Mouse (Mus musculus): ENCODE measurements around the gene Mtx1. TPM values are rescaled to one million over a fixed set of nuclear protein-coding genes. Genes with fewer than 3 reads are reported as not detected.

Mtx1 gene
- total RNA-seq, 2 experiments from 2014 or later: 4.0 to 8.6 TPM

DNA sequence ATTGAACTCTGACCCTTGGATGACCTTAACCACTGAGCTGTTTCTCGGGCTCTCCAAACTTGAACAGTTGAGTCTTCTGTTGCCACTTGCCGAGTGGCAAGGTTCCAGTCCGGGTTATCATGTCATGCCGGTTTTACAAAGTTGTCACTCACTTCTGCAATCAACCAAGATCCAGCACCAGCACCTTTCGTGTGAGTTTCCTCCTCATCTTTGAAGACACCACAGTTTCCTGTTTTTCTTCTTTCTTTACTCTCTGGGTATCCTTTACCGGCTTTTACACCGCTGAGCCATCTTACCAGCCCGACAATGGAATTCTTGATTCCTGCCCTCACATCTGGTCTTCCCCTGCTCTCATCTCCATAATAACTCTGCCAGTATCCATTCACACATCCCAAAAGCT is 36.5 kb downstream of the Mtx1 start:
- ATAC-seq (replicated peaks; ENCODE audit: low FRiP score, poor library complexity, severe bottlenecking): no peak

DNA sequence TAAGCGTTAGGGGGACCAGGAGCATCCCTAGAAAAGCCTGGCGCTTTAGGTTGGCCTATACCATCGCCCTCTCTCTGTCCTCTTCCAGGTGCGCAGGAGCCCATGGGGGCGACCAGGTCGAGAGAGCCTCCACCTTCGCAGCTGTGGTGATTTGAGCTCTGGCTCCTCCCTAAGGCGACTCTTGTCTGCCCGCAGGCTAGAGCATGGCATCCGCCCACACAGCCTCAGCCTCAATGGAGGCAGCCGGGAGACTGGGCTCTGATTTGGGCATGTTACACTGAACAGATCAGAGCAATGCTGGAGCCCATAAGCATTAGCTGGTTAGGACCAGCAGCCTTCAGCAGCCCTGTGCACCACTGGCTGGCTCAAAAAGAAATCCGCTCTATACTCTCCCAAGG is 38.4 kb downstream of the Mtx1 start:
- ATAC-seq (replicated peaks; ENCODE audit: low FRiP score, poor library complexity, severe bottlenecking): no peak

DNA sequence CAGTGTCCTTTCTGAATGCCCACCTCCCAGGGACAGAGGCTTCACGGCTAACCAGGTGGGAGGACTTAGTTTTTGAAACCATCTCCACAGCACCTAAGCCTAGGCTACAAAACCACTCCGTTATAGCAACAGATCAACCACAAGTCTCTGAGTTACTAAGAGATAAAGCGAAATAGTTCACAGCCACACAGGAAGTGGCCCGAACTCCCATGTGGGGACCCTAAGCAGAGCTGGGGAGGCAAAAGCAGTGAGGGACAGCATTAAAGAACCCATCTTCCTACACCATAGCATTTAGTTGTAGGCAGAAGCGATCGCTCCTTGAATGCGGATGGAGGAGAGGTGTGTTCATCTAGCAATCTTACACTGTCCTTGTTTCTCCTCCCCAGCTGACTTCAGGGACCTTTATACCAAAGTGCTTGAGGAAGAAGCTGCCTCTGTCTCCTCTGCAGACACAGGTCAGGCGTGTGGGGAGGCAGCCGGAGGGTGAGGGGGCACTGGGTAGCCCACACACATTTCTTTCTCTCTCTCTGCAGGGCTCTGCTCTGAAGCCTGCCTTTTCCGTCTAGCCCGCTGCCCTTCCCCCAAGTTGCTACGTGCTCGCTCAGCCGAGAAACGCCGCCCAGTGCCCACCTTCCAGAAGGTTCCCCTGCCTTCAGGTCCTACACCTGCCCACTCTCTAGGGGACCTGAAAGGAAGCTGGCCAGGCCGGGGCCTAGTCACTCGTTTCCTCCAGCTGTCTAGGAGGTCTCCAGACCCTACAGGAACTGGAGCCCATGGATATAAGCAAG is 39.0 kb downstream of the Mtx1 start:
- ATAC-seq (replicated peaks; ENCODE audit: low FRiP score, poor library complexity, severe bottlenecking): no peak

DNA sequence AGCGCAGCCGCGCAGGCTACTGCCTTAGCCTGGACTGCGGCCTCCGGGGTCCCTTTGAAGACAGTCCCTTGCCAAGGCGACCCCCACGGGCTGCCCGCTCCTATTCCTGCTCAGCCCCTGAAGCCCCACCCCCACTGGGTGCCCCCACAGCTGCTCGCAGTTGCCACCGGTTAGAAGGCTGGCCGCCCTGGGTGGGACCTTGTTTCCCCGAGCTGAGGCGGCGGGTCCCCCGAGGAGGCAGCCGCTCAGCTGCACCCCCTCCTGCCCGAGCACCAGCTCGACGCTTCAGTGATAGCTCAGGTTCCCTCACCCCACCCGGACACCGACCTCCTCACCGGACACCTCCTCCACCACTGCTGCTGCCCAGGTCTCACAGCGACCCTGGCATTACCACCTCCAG is 39.7 kb downstream of the Mtx1 start:
- ATAC-seq (replicated peaks; ENCODE audit: low FRiP score, poor library complexity, severe bottlenecking): no peak

DNA sequence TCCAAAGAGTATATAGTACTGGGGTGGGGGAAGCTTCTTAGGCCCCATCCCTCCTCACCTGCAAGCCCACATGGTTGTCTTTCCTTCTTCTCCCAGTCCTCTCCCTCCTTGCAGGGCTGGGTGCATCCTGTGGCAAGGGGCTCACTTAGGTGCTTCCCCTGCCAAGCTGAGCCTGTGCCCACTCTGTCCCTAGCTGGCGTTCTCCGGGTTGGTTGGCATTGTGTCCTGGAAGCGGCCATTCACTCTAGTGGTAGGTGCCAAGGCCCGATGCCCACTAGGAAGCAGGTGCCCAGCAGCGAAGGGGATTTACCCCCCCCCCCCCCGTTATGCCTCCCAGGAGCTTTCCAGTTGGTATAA is 43.0 kb downstream of the Mtx1 start:
- no peak for ATAC-seq (replicated peaks; ENCODE audit: low FRiP score, poor library complexity, severe bottlenecking)

DNA sequence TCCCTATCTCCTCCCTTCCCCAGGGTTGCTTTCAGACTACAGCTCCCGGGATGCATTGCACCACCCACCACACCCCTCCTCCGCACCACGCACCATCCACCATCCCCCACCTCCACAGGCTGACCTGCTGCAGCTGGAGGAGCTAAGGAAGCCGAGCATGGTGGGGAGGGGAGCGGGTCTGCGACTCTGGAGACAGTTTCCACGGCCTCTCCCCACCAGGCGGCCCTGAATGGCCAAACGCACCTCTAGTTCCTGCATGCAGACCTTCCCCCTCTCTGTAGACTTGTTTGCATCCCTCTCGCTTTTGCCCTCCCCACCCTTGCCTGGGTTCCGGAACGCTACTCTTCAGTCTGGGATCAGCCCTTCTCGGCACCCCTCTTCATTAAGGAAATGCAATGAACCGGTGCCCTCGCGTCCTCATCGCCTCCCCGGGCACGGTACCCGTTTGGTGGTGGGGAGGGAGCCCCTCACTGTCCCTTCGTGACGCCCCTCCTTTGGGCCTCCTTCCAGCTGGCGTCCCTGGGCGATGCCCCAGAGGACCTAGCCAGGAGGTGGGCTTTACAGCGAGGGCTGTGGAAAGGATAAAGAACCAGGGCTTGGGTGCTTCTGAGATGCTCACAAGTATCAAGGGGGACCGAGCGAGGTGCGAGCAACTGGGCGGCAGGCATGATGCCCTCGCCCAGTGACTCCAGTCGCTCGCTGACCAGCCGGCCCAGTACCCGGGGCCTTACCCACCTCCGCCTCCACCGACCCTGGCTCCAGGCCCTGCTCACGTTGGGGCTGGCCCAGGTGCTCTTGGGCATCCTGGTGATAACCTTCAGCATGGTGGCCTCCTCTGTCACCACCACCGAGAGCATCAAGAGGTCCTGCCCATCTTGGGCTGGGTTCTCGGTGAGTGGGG is 43.6 kb downstream of the Mtx1 start, which contains the start of gene Fam189b:
Gene Fam189b, plus strand, starts transcription at position 86 of the 901 bp plus-strand sequence.
- peak; percentile 85 for ATAC-seq (replicated peaks; ENCODE audit: low FRiP score, poor library complexity, severe bottlenecking)

DNA sequence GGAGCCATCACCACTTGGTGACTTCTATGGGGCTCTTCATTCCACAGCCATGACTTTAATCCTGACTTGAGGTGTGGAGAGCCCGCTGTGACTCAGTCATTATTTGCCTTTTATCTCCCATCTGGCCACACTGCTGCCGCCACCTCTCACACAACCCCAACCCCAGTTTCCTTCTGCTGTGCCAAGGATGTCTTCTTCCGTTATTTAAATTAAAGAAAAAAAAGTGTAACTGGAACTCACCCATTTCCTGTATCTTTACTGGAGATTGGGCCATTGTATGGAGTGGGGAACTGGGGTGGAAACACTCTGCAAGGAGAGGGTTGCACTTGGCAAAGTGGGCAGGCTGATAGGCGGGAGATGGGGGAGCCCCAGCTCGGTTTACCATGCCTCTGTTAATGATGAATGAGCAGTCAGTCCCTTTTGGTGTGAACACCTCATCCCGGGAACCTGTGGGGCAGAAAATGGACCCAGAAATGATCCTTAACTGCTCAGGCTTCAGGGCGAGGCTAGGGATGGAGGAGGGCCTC is 44.3 kb downstream of the Mtx1 start:
- no peak for ATAC-seq (replicated peaks; ENCODE audit: low FRiP score, poor library complexity, severe bottlenecking)

DNA sequence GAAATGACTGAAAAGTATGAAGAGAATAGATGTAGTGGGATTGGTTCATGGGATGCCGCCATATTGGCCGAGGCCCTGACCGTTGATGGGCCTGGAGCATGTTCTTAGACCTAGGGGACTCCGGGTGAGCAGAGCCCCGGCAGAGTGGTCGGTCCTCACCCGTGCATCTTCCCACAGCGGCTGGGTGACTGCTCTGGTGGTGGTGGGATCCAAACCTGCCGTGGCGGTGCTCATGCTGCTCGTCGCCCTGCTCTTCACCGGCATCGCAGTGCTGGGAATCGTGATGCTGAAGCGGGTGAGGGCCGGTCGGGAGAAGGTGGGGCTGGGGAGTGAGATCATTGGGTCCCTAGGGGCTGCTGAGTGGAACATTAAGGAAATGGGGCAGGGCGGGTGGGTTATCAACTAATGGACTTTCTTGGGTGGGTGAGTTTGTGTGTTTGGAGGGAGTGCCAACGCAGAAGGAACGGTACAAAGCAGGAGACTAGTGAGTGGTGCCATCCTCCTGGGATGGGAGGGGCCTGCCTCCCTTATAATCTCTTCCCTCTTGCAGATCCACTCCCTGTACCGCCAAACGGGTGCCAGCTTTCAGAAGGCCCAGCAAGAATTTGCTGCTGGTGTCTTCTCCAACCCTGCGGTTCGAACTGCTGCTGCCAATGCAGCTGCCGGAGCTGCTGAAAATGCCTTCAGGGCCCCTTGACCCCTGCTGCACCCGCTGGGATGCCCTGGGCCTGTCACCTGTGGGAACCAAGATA is 45.0 kb downstream of the Mtx1 start:
- no peak for ATAC-seq (replicated peaks; ENCODE audit: low FRiP score, poor library complexity, severe bottlenecking)

DNA sequence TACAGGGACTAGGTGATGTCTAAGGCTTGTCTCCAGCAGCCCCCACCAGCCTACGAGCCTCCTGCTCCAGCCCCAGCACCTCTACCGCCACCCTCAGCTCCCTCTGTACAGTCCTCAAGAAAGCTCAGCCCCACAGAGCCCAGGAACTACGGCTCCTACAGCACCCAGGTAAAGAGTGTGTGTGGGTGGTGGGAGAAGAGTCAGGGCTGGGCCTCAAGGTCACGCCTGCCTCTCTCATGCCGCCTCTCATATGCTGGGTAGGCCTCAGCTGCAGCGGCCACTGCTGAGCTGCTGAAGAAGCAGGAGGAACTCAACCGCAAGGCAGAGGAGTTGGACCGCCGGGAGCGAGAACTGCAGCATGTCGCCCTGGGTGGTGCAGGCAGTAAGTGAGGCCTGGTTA is 47.8 kb downstream of the Mtx1 start:
- ATAC-seq (replicated peaks; ENCODE audit: low FRiP score, poor library complexity, severe bottlenecking): no peak

DNA sequence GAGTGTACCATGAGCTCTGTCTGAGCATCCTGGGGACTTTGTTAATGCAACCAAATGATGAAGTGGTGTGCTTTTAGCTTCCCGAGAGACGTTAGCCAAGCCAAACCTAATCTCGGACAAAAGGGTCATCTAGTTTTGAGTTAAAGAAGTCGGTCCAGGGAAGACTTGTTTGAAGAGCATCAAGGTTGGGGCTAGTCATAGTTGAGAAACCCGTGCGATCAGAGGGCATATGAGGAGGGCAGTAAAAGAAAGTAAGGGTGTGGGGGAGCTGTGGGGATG is 48.8 kb downstream of the Mtx1 start:
- no peak for ATAC-seq (replicated peaks; ENCODE audit: low FRiP score, poor library complexity, severe bottlenecking)

DNA sequence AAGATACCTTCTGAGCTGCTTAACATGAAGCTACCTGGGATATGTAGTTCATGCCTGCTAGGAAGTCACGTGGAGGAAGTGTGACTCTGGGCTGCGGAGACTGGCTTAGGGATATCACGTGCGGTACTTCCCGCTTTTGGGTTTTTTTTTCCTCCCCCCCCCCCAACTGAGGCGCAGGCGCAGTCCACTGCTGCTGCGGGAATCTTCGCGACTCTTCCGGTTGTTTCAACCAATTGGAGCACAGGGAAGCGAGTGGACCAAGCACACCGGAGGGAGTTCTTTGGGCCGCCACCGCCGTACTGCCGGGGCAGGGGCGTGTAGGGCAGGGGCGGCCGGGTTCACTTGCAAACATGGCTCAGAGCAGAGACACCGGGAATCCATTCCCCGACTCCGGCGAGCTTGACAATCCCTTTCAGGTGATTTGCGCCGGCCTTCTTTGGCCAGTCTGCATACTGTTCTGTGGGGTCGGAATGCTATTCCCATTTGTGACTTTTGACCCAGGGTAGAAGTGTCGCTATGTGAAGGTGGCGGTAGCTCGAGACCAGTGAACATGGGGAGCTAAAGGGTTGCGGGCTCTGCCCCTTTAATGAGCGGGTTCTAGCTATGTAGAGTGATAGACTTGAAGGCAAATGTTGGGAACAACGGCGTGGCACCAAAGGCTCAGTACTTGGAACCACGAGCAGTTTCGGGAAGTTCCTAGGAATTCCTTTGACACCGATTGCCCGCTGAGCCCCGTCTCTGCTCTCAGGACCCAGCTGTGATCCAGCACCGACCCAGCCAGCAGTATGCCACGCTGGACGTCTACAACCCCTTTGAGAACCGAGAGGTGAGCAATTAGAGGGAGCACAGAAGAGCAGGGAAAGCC is 49.4 kb downstream of the Mtx1 start, which contains the start of gene Scamp3:
Gene Scamp3, plus strand, starts transcription at position 232 of the 865 bp plus-strand sequence.
- peak; percentile 89 for ATAC-seq (replicated peaks; ENCODE audit: low FRiP score, poor library complexity, severe bottlenecking)

DNA sequence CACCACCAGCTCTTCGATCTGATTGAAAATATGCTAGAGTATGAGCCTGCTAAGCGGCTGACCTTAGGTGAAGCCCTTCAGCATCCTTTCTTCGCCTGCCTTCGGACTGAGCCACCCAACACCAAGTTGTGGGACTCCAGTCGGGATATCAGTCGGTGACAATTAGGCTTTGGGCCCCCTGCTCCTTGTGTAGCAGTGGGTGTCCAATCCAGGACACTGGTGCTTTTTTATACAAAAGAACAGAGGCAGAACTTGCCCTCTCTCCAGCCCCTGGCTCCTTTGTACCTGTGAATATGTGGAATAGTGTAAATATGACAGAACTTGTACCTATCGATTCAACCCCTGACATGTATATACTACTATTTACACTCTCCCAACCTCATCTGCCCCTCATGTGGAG is 50.5 kb downstream of the Mtx1 start:
- ATAC-seq (replicated peaks; ENCODE audit: low FRiP score, poor library complexity, severe bottlenecking): no peak

DNA sequence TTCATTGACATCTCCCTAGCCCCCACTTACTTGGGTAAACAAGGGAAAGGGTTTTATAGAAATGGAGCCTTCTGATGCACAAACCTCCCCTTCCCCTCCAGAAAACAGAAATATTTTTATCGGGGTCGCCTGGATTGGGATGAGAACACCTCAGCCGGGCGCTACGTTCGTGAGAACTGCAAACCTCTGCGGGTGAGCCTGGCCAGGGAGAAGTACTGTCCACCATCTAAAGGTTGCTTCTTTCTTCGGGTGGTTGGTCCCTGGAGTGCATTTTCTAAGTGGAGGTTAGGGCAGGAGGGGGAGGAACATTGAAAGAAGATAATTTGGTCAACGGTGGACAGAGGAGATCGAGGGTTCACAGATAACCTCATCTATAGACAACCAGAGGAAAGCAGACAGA is 51.3 kb downstream of the Mtx1 start:
- ATAC-seq (replicated peaks; ENCODE audit: low FRiP score, poor library complexity, severe bottlenecking): no peak

DNA sequence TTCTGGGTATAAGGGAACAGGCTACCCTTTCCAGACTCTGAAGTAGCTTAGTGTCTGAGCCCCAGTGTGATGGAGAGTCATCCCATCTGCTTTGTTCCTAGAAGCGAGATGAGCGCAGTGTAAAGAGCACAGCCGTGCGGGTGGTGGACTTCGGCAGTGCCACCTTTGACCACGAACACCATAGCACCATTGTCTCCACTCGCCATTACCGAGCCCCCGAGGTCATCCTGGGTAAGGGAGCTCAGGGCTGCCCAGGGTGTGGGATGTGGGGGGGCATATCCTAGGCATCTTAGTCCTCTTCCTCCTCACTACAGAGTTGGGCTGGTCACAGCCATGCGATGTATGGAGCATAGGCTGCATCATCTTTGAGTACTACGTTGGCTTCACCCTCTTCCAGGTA is 52.0 kb downstream of the Mtx1 start:
- no peak for ATAC-seq (replicated peaks; ENCODE audit: low FRiP score, poor library complexity, severe bottlenecking)

DNA sequence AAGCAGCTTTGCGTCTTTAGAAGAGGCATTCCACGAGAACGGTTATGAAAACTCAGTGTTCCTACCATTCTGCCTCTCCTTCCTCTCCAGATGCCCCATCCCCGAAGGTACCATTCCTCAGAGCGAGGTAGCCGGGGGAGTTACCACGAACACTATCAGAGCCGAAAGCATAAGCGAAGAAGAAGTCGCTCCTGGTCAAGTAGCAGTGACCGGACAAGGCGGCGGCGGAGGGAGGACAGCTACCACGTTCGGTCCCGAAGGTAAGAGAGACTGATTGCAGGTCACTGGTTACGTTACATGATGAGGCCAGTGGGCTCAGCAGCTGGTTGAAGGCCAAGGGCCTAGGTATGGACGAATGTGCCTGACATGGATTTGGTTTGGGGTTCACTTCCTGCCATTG is 59.9 kb downstream of the Mtx1 start:
- no peak for ATAC-seq (replicated peaks; ENCODE audit: low FRiP score, poor library complexity, severe bottlenecking)

DNA sequence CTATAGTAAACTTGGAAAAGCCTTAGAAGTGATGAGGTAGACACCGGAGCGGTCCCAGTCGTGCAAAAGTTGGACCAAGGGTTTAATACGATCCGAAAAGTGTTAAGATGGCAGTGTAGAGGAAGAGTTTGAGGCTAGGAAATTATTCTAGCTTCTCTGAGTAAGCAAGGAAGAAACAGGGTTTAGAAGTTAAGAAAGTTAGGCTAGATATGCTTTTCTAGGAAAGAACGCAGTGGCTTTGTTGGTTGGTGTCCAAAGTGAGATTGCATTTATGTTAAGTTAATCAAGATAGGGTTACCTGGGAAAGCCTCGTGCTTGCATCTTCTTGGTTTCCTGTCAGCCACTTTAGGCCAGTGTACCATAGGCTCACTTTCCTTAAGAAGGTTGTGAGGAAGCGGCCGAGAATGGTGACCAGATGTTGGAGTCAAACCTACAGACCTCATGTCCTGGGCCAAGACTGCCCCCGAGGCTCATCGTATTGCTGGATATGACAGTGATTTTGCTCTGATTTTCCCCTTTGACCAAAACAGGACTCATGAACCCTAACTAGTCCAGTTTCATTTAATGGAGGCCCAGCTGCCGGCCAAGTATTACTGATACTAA is 61.5 kb downstream of the Mtx1 start:
- ATAC-seq (replicated peaks; ENCODE audit: low FRiP score, poor library complexity, severe bottlenecking): peak; percentile 16; the same call in 1 of the 2 replicates

DNA sequence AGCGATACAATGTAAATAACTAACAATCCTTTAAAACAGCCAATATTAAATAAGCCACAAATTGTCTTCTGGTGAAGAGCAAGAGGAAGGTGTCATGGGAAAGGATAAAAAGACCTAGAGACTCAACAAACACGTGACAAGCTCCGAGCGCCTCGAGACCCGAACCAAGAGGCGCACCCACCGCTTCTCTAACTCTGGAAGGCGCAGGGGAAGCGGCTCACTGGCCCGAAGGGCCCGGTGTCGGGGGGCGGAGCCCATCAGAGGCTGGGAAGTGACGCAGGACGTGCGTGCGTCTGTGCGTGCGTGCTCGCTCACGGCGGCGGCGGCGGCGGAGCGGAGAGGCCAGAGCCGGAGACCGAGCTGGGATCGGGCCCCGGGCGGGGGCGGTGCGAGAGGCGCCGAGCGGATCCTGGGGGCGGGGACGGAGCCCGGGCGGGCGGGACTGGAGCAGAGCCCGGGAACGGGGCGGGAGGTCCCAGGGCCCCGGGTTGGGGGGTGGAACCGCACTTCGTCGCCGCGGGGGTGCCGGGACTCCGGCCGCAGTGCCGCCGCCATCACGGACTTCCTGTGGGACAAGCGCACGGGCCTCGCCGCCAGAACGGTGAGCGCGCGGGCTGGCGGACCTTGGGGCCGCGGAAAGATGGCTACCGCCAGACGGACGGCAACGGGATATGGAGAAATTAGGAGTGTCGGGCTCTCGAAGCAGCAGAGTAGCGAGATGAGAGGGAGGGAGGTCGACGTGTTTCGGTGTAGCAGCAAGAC is 62.2 kb downstream of the Mtx1 start, which contains the start of gene Clk2:
Gene Clk2, plus strand, starts transcription at position 290 of the 762 bp plus-strand sequence.
- peak; percentile 98 for ATAC-seq (replicated peaks; ENCODE audit: low FRiP score, poor library complexity, severe bottlenecking)

DNA sequence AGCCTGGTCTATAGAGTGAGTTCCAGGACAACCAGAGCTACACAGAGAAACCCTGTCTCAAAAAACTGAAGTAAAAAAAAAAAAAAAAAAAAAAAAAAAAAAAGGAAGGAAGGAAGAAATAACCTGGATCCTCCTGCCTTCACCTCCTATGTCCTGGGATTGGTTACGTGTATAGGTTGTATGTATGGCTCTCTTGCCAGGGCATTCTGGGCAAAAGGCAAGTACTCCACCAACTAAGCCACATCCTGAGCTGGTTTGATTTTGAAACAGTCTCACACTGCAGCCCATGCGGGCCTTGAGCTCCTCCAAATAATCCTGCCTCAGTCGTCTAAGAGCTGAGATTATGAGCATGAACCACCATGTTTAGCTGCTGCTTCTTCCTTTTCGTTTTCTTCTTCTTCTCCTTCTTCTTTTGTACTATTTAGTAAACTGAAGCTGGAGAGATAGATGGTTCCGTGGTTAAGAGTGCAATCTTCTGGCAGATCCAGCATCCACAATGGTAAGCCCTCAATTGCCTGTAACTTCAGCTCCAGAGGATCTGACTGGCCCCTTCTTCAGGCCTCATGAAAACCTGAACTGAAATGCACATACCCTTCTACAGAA is 63.1 kb downstream of the Mtx1 start:
- ATAC-seq (replicated peaks; ENCODE audit: low FRiP score, poor library complexity, severe bottlenecking): 0 out of 2 replicates have a peak, but pooled peaks have one; percentile 6
